Mouse (Mus musculus) cerebellum, adult 18-20 months (tissue): Measurements from ENCODE around the gene Ptpn1.

ENCODE experiments used
- DNase-seq, 2 experiments: peaks; one replicate each; pipeline ENCODE4 v3.0.0; 2021

The Ptpn1 gene

DNA sequence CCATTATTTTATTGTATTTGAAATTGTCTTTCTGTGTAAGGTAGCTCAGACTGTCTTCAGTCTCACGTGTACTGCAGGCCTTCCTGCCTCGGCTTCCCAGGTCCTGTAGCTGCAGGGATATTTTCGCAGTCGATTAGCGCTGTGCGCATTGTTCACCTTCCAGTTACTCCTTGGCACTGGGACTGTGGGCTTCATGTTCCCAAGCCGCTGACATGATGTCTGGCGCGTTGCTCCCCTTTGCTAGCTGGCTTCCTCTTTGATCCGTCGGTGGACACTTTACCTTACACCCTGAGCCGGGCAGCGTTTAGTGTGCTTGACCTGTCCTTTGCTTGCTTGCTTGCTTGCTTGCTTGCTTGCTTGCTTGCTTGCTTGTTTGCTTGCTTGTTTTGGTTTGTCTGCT is 16.7 kb downstream of the Ptpn1 start:
- no peak for DNase-seq

DNA sequence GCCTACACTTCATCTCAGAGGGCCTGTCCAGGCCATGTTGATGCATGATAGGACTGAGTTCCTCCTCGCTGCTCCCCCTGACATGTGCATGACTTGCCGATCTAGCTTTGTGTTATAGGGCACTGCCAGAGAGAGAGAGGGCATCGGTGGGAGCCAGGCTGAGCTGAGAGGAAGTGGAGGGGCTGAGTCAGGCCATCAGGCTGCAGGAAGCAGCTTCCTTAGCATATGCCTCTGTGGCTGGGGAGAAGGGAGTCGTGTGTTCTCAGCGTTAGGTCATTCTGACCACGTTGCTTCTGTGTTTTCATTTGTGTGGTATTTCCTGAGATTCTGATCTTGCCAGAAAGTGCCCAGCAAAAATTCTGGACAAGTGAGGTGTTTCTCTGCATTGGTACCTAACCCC is 17.4 kb downstream of the Ptpn1 start:
- DNase-seq = no peak

- DNase-seq = no peak
Observed at GRCm38 (mm10) chr2:167949808-167950207, 18.0 kb downstream of the Ptpn1 start.

DNA sequence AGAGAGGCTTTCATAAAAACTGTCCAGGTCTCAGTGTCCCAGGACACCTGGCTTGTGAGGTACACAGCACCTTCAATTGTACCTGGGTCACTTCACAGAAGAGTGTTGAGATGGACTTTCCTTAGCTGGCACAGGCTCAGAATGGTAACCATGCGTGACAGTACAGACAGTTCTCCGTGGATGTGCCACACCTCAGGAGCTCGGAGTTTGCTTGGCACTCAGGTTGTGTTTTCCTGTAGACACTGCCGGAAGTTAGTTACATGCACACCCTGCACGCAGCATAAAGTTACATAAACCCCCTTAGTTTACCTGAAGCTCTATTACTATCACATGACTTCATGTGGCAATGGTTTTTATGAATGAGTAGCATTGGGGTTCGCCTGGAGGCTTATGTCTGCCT is 18.8 kb downstream of the Ptpn1 start:
- DNase-seq = no peak

- DNase-seq = peak; percentile 24 to 28
Observed at GRCm38 (mm10) chr2:167951301-167952211, 19.7 kb downstream of the Ptpn1 start.

- no peak for DNase-seq
Observed at GRCm38 (mm10) chr2:167953819-167954218, 22.0 kb downstream of the Ptpn1 start.

GRCm38 (mm10) chr2:167954928-167955327 is 23.1 kb downstream of the Ptpn1 start:
- DNase-seq = no peak

GRCm38 (mm10) chr2:167957539-167957938 is 25.7 kb downstream of the Ptpn1 start:
- no peak for DNase-seq

DNA sequence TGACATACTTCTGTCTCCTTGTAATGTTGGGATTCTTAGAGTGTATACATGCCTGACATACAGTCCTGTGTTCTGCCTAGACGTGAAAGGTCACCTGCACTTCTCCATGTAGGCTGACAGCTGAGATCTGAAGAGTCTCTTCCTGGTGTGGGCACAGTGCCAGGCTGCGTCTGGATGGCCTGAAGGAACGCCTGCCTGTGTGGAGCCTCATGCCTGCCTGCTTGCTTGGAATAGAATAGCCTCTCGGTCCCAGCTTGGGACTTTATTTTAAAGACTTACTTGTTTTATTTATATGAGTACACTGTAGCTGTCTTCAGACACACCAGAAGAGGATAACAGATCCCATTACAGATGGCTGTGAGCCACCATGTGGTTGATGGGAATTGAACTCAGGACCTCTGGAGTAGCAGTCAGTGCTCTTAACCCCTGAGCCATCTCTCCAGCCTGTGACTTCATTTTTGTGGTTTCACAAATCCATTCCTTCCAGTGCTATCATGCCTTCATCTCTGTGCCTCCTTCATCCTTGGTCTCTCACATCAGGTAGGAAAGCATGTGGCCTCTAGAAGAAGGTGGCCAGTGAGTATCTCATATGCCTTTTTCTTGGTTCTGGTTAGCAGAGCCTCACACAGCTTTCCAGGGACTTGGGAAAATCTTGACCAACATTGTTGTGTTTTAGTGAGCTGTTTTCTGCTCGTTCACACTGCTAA is 26.4 kb downstream of the Ptpn1 start:
- peak; percentile 68 to 69 for DNase-seq

DNA sequence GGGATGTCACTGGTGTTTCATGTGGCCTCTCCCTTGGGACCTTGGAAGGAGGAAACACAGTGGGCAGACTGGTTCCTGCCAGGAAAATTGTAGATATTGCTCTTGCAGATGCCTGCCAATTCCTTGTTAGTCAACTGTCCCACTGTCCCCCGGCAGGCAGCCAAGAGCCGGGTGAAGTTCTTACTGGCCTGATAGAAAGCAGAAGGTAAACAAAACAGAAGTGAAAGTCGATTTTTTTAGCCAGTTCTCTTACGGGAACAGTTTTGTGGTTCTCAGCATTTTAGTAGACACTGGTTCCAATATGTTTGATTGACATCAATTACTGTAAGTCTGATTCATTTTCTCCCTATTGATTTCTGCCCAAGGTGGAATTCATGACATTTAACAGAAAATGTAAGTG is 27.0 kb downstream of the Ptpn1 start:
- DNase-seq = peak; percentile 76 to 77

- no peak for DNase-seq
Observed at GRCm38 (mm10) chr2:167959384-167959911, 27.6 kb downstream of the Ptpn1 start.

DNA sequence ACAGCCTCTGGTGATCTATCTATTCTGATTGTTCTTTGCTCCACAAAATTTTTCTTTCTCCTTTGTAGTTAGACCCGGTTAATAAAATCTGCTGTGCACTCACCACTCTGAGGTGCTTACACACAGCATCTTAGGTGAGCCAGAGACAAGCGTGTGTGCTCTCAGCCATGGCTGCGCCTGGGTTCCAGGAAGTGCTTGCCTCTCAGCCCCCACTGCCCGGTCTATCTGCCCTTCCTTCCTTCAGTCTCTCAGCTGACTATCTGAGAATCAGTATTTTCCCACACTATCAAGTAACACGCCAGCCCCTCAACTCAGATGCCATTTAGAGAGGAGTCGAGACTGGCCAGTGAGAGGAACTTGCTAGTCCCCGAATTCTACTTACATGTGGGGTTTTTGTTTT is 28.1 kb downstream of the Ptpn1 start:
- DNase-seq = no peak

GRCm38 (mm10) chr2:167960584-167960983 is 28.7 kb downstream of the Ptpn1 start:
- no peak for DNase-seq

- no peak for DNase-seq
Observed at GRCm38 (mm10) chr2:167962347-167962746, 30.5 kb downstream of the Ptpn1 start.

DNA sequence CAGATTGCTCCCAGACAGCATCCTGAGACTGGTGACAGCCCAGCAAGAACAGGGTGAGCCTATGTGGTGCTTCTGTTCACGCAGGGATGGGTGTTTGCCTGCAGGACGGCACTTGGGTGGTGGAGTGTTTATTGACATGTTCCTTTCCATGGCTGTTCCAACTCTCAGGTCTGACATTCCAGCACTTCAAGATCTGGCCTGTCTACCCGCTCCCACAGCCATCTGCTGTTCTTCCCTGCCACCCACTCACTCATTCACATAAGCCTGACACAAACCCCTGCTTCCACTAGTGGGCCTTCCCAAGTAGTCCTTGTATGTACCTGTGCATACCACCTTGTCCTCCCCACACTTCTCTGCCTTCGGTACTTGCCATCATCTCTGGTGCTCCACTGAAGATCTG is 31.3 kb downstream of the Ptpn1 start:
- no peak for DNase-seq

GRCm38 (mm10) chr2:167963778-167964300 is 32.0 kb downstream of the Ptpn1 start:
- DNase-seq = no peak

DNA sequence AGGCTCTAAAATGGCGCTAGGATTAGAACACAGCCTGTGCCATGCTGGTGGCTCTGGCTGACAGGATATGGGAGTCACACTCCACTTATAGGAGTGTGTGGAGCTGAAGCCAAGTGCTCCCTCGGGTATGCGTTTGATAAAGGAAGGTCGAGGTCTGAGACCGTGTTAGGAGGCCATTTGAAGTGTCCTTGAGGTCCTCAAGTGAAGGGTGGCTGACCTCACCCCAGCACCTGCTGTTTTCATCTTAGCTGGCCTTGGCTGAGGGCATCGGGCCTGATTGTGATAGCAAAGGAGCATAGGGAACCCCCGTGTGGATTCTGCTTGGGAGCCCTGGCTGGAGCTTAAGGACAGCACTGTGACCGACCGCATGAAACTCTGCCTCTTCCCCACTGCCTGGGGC is 32.5 kb downstream of the Ptpn1 start:
- DNase-seq = no peak

- DNase-seq = no peak
Observed at GRCm38 (mm10) chr2:167965911-167966310, 34.1 kb downstream of the Ptpn1 start.

DNA sequence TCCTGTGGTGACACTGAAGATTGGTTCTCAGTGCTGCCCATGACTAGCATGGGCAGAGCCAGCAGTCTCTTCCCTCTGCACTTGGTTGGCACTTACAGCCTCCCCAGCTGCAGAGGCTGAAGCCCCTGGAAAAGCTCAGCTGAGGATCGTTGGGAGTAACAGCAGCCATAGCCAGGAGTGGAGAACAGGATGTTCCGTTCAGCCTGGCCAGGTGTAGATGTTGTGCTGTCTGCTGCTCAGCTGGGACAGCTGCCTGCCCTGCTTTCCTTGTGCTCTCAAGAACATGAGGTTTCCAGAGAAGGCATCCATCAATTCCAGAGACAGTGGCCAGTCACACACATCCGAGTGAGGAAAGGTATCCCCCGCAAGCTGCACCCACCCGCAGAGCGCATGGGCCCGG is 36.6 kb downstream of the Ptpn1 start:
- DNase-seq = no peak

GRCm38 (mm10) chr2:167969851-167970541 is 38.1 kb downstream of the Ptpn1 start:
- no peak for DNase-seq

GRCm38 (mm10) chr2:167972146-167972545 is 40.3 kb downstream of the Ptpn1 start:
- DNase-seq = no peak

DNA sequence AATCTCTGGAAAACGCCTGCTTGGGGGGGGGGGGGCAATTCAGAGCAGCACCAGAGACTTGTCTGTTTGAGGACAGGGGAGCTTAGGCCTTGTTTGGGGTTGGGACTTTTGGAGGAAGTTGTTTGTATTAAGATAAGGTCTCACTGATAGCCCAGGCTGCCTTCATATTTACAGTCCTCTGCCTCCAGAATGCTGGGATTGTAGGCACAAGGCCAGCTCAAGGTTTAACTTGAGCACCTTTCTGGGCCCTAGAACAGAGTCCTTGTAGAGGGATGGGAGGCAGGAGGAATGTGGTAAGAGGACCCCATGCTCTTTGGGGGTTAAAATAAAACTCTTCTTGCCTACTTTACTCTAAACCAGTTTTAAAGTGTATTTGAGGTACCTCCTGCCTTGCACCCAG is 41.0 kb downstream of the Ptpn1 start:
- no peak for DNase-seq

DNA sequence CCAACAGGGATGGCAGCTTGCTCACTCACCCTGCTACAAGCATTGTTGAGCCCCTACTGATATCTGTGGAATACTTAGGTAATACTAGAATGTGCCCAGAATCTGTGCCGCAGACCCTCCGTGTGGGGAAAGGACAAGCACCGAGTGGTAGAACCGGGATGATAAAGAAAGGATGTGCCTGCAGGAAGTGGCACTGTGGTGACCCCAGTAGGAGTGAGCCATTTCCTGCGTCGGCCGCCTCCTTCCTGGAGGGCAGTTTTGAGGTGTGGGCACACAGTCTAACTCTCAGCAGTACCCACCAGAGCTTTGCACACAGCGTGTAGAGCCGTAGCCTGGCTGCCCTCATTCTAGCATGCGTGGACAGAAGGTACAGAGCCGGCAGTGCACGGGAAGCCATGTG is 43.9 kb downstream of the Ptpn1 start:
- DNase-seq = no peak
